Mouse (Mus musculus) heart, adult 18-20 months (tissue): ENCODE measurements around the gene Rfng. TPM values are rescaled to one million over a fixed set of nuclear protein-coding genes. Genes with fewer than 3 reads are reported as not detected.

Experiments used
- total RNA-seq, 2 experiments: library from RNA; stranded (reverse); gene quantifications; 2 replicates each; pipeline ENCODE4 v1.2.3; 2021

The Rfng gene
- total RNA-seq, 2 experiments from 2014 or later = 11.4 to 11.5 TPM

Other genes starting within 250 kb of the Rfng start
- 10 to 100 TPM; 39.1 to 44.1 TPM for gene Mcrip1, start 234.5 kb downstream of the Rfng start, total RNA-seq
- under 1 TPM in 1 of 2 experiments, not detected in 1; 0.35 TPM for gene Ppp1r27, start 233.1 kb downstream of the Rfng start, total RNA-seq
- gene P4hb, start 211.0 kb downstream of the Rfng start, total RNA-seq = 100 to 1,000 TPM; 230 TPM
- 100 to 1,000 TPM; 133 to 144 TPM for gene Arhgdia, start 202.6 kb downstream of the Rfng start, total RNA-seq
- gene Alyref, start 185.8 kb downstream of the Rfng start, total RNA-seq = 10 to 100 TPM; 44.1 to 46.9 TPM
- 10 to 100 TPM; 84.4 to 89.0 TPM for gene Anapc11, start 185.8 kb downstream of the Rfng start, total RNA-seq
- gene Npb, start 175.7 kb downstream of the Rfng start, total RNA-seq = not detected
- 10 to 100 TPM; 47.2 to 51.2 TPM for gene Pcyt2, start 166.3 kb downstream of the Rfng start, total RNA-seq
- 1 to 10 TPM; 6.9 to 8.9 TPM for gene Sirt7, start 159.0 kb downstream of the Rfng start, total RNA-seq
- 10 to 100 TPM; 33.7 to 35.7 TPM for gene Mafg, start 150.6 kb downstream of the Rfng start, total RNA-seq
- gene Pycr1, start 140.4 kb downstream of the Rfng start, total RNA-seq = 1 to 10 TPM; 1.1 to 1.3 TPM
- 10 to 100 TPM; 77.0 to 81.2 TPM for gene Myadml2, start 136.0 kb downstream of the Rfng start, total RNA-seq
- gene Notum, start 123.0 kb downstream of the Rfng start, total RNA-seq = under 1 TPM in 1 of 2 experiments, not detected in 1; 0.33 TPM
- 10 to 100 TPM; 28.5 to 31.3 TPM for gene Aspscr1, start 111.2 kb downstream of the Rfng start, total RNA-seq
- gene Cenpx, start 70.5 kb downstream of the Rfng start, total RNA-seq = 10 to 100 TPM; 32.5 to 34.2 TPM
- gene Lrrc45, start 70.3 kb downstream of the Rfng start, total RNA-seq = 1 to 10 TPM; 3.8 to 4.3 TPM
- 1 to 10 TPM; 1.1 to 1.3 TPM for gene Rac3, start 62.7 kb downstream of the Rfng start, total RNA-seq
- gene Dcxr, start 56.9 kb downstream of the Rfng start, total RNA-seq = 10 to 100 TPM; 16.6 to 16.7 TPM
- gene Cbr2, start 52.1 kb downstream of the Rfng start, total RNA-seq = 10 to 100 TPM; 20.9 to 82.2 TPM
- gene Hmga1b, start 21.4 kb downstream of the Rfng start, total RNA-seq = 10 to 100 TPM; 23.6 to 49.8 TPM
- gene Gps1, start 65 bp upstream of the Rfng start, total RNA-seq = 10 to 100 TPM; 54.8 to 55.9 TPM
- 10 to 100 TPM; 22.4 to 30.3 TPM for gene Dus1l, start 12.2 kb upstream of the Rfng start, total RNA-seq
- 100 to 1,000 TPM in 1 of 2 experiments, 10 to 100 TPM in 1; 41.4 to 258 TPM for gene Fasn, start 40.3 kb upstream of the Rfng start, total RNA-seq
- under 1 TPM; 0.65 to 0.77 TPM for gene Ccdc57, start 148.7 kb upstream of the Rfng start, total RNA-seq
- gene Slc16a3, start 164.3 kb upstream of the Rfng start, total RNA-seq = under 1 TPM; 0.77 to 0.87 TPM
- gene Csnk1d, start 207.1 kb upstream of the Rfng start, total RNA-seq = 10 to 100 TPM; 49.2 to 55.1 TPM